Mouse (Mus musculus): ENCODE data around the gene Rdh12.

The Rdh12 gene

DNA sequence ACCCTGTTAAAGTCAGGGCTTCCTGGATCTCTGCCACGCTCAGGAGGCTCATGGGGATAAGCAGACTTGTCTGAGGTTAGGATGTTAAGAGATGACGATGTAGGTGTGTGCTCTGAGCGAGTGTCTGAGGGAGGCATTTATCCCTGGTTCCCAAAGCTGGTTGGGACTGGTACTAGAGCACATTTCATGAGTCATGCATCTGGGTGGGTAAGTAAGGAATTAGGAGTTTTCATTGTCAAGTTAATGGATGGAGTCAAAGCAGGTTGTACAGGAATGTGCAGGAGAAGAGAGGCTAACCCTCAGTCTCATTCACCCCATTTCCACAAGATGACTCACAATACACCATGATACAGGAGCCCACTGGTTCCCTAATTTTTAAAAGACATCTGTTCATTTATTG is 39.4 kb downstream of the Rdh12 start:
- DNase-seq (ENCODE audit: extremely low read depth, low read depth), result no peak

DNA sequence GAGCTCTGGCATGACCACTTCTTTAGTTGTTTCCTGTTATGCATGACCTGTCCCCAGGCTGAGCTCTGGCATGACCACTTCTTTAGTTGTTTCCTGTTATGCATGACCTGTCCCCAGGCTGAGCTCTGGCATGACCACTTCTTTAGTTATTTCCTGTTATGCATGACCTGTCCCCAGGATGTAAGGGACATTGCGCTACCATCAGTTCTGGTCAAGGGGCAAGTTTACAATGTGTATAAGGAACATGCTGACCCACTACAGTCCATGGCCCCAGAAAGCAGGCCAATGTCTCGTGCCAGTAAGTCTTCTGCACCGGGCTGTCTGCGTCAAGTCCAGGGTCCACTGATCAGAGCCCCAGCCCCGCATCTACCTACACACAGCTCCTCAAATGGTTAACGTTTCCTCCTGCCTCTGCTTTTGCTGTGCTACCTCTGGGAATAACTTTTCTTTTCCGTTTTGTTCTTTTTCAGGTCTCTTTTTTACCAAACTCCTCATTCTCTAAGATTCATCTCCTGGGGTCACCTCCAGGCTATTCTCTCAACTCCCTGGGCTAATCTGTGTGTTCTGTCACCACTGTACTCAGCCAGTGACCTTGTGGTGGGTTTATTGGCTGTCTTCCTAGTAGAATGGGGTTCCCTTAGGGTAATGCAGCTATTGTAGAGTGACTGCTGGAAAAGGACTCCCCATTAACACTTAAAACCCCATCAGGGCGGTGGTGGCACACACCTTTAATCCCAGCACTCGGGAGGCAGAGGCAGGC is 44.8 kb downstream of the Rdh12 start:
- DNase-seq (ENCODE audit: extremely low read depth, low read depth), result no peak

DNA sequence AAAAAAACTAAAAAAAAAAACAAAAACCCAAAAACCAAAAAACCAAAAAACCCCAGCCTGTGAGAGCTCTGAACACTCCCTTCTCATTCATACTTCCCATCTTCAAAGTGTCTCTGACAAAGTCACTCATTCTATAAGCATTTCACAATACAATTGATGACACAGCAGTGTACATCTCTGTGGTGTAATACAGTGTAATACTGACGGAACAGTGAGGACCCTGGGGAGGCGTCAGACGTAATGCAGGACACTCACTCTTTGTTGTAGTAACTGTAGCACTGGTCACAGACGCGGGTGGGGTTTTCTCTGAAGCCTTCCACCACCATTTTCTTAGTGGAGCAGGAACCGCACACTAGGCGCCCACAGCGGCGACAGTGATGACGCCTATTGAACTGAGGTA is 46.3 kb downstream of the Rdh12 start:
- DNase-seq (ENCODE audit: extremely low read depth, low read depth), result no peak

DNA sequence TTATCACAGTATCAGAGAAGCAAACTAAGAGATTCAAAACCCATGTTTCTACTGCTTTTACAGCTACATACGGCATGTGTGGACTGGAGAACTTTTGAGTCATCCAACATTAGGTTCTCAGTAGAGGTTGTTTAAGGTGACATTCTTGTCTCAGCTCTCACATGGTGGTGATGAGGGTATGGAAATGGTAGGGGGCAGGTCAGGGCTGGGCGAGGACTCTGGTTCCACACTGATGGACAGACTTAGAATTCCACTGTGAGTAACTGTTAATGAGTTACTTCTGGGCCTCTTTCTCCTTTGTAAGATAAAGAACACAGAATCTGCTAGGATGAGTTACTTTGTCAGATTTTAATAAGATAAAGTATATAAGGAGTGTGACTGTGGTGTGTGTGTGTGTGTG is 51.4 kb downstream of the Rdh12 start:
- no peak for DNase-seq (ENCODE audit: extremely low read depth, low read depth)

DNA sequence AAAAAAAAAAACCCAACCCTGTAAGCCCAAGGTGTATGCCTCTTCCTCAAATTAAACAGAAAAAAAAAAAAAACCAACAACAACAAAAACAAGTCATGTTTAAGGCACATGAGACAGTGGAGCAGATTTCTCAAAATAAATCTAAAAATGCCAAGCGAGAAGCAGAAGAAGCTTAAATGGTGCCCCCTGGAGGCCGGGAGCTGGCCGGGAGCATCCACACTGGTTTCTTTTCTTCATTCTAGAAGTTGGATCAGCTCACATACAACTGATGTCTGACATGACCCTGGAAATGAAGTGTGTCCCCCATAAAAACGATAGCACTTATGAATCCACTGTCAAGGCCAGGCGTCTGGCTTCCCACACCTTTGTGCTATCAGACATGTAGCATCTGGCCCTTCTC is 52.3 kb downstream of the Rdh12 start:
- DNase-seq (ENCODE audit: extremely low read depth, low read depth), result no peak
